Mouse (Mus musculus): ENCODE results near the gene Immp2l. TPM values are rescaled to one million over a fixed set of nuclear protein-coding genes. Genes with fewer than 3 reads are reported as not detected.
A peak's percentile ranks its signal among the peaks of the same experiment; 100 is the strongest.

Gene Immp2l
- polyA plus RNA-seq, 1 experiment from 2014 or later = 10.7 TPM

DNA sequence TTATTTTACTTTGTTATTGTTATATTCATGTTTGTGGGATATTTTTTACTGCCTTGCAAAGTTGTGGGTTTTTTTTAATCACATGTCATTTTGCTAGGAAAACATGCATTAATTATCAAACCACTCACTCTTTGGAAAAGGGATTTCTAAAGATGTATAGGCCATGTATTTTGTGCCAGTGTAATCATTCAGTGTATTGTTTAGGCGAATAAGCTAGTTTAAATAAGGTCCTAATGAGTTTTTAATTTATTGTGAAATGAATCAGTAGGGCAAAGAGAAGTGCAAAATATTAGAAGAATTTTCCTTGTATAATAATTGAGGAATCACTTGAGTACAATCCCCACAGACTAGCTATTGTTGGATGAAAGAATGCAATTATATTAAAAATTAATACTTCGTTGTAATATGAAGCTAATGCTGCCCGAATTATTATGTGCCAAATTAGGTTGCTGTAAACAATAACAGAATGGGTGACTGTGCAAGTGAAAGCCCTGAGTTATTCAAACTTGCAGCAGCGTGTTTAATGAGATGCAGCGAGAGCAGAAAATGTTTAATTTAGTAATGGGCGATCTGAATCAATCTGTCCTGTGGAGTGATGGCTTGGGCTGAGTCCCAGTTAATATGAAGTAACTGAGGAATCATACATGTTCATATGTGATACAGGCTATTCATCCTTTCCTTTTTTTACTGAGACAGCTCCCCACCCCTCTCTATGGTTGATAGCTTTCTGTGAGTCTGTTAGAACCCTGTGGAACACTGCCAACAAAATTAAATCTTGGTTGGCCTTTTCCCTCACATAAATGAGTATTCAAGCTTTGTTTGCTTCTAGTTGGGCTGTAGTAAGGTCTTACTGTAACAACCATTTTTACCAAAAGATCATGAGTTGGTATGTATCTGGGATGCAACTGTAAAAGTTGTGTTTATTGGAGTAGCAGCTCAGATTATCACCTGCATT is 285.1 kb downstream of the Immp2l start:
- no peak overlapping the region for H3K4me3 ChIP-seq
- H3K27me3 ChIP-seq (replicated peaks; ENCODE audit: low read depth, poor library complexity, severe bottlenecking) = no peaks in the 10 kb centered on the region
- H3K9me3 ChIP-seq = no peaks in the 10 kb centered on the region
- no peaks in the 10 kb centered on the region for H3K36me3 ChIP-seq (replicated peaks)
- WGBS = 88% methylated on average over 6 of the region's 6 CpGs
- DNase-seq (ENCODE audit: low spot score) = no peak
- no peaks in the 10 kb centered on the region for H3K4me1 ChIP-seq
- H3K27ac ChIP-seq (replicated peaks) = no peak overlapping the region

DNA sequence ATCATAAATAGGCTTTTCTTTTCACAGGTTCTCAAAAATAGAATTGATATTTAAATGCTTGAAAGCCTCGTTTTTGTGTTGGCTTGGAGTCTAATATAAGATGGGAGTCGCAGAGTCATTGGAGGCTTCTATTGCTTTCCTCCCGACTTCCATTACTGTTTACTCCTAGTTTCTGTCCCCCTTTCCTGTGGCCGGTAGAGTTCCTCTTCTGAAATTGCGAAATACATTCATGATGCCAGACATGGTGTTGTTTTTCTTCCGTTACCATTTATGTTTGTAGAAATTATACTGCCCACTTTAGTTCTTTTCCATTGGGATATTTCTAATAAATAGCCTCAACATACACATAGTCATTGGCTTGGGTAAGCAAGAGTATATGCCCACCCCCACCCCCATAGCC is 289.5 kb downstream of the Immp2l start:
- Histone ChIP-seq H3K9me3 (no peaks in the 10 kb centered on the region), H3K36me3 (replicated peaks) (no peaks in the 10 kb centered on the region), H3K4me1 (peaks cover 10% of the 10 kb centered on the region), H3K4me3 (no peak overlapping the region), H3K27me3 (replicated peaks; ENCODE audit: low read depth, poor library complexity, severe bottlenecking) (no peaks in the 10 kb centered on the region), H3K27ac (replicated peaks) (no peak overlapping the region)
- DNase-seq (ENCODE audit: low spot score) = no peak
- WGBS = 92% methylated on average over 6 of the region's 6 CpGs

DNA sequence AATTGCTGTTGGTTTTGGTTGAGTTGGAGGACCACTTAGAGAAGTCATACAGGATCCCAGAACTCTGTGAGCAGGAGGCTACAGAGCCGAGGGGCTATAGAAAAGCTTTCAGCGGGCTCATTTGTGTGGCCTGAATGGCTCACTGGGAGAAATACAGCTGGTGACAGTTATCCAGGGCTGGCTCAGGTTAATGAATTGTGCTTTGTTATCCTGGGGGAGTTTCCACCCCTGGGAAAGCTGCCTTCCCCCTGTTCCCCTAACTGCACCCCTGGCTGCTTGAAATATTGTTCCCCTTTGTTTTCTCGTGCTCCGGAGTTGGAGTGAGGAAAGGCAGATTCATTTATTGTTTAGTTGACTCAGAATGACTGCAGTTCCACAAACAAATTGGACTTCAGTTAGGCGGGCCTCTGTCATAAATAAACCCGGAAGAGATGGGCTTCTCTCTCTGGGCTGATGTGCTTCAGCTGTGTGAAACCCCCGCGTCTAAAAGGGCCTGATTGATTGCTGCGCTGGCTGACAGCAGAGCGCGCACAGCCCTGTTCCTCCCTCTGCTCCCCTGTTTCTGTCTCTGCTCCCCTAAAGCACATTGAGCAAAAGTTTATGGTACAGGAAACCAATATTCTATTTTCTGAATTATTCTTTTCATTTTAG is 291.0 kb downstream of the Immp2l start:
- Histone ChIP-seq H3K9me3 (no peaks in the 10 kb centered on the region), H3K4me3 (peak overlapping the region; percentile 17), H3K27me3 (replicated peaks; ENCODE audit: low read depth, poor library complexity, severe bottlenecking) (no peaks in the 10 kb centered on the region), H3K4me1 (peaks cover 10% of the 10 kb centered on the region), H3K27ac (replicated peaks) (peak overlapping the region; percentile 66), H3K36me3 (replicated peaks) (no peaks in the 10 kb centered on the region)
- WGBS = 12% methylated on average over 11 of the region's 11 CpGs
- DNase-seq (ENCODE audit: low spot score) = peak; percentile 44

DNA sequence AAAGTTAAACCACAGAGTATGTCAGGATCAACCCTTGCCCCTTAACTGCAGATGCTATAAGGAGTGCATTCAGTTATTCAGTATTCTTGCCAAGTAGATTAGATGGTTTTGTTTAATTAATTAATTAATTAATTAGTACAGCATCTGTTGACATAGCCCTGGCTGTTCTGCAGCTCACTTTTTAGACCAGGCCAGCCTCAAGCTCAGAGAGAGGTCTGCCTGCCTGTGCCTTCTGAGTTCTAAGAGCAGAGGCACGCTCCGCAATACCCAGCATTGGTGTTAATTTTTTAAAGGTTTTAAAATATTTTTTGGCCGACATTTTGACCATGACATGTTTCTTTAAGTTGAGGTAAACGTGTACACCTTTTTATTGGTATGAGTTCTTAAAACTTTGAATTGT is 292.0 kb downstream of the Immp2l start:
- DNase-seq (ENCODE audit: low spot score) = no peak
- peaks cover 10% of the 10 kb centered on the region for H3K4me1 ChIP-seq
- no peak overlapping the region for H3K4me3 ChIP-seq
- no peaks in the 10 kb centered on the region for H3K9me3 ChIP-seq
- no peaks in the 10 kb centered on the region for H3K36me3 ChIP-seq (replicated peaks)
- H3K27ac ChIP-seq (replicated peaks) = no peak overlapping the region
- WGBS = 89% methylated on average over 4 of the region's 4 CpGs
- no peaks in the 10 kb centered on the region for H3K27me3 ChIP-seq (replicated peaks; ENCODE audit: low read depth, poor library complexity, severe bottlenecking)

DNA sequence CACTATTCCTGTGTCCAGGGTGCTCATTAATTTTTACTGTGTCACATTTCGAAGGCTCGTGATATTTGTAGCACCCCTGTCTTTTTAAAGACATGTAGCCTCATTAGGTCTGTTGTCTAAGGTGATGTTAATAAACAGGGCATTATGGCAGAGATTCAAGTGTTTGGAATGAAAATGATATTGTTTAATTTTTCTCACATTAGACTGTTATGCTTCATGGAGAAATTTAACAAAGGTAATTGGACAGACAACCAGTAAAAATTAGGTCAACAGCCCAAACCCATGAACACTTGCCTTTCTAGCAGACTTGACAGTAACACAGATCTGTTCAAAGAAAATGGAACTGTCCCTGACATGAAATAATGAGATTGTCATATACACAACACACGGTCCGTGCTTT is 292.5 kb downstream of the Immp2l start:
- Histone ChIP-seq H3K4me3 (no peak overlapping the region), H3K9me3 (no peaks in the 10 kb centered on the region), H3K36me3 (replicated peaks) (no peaks in the 10 kb centered on the region), H3K27me3 (replicated peaks; ENCODE audit: low read depth, poor library complexity, severe bottlenecking) (no peaks in the 10 kb centered on the region), H3K27ac (replicated peaks) (no peak overlapping the region), H3K4me1 (peaks cover 10% of the 10 kb centered on the region)
- 89% methylated on average over 4 of the region's 4 CpGs for WGBS
- no peak for DNase-seq (ENCODE audit: low spot score)

DNA sequence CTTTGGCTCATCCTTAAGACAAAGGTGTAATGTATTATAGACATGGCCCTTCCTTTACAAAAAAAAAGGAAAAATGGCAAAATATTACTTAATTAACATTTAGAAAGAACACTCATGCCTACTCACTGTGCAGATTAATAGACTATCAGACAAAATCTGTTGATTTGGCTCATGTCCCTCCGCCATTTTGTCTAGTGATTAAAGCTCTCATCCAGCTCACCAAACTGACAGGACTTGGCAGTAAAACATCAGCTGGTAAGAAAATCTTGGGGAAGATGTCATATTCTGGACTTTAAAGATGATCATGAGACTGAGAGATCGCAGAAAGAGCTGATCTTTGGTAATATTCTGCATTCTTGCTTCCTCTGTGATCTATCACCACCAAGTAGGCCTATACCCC is 293.5 kb downstream of the Immp2l start:
- Histone ChIP-seq H3K4me1 (peaks cover 10% of the 10 kb centered on the region), H3K36me3 (replicated peaks) (no peaks in the 10 kb centered on the region), H3K27me3 (replicated peaks; ENCODE audit: low read depth, poor library complexity, severe bottlenecking) (no peaks in the 10 kb centered on the region), H3K4me3 (no peak overlapping the region), H3K27ac (replicated peaks) (no peak overlapping the region), H3K9me3 (no peaks in the 10 kb centered on the region)
- 94% methylated on average over 2 of the region's 2 CpGs for WGBS
- no peak for DNase-seq (ENCODE audit: low spot score)

DNA sequence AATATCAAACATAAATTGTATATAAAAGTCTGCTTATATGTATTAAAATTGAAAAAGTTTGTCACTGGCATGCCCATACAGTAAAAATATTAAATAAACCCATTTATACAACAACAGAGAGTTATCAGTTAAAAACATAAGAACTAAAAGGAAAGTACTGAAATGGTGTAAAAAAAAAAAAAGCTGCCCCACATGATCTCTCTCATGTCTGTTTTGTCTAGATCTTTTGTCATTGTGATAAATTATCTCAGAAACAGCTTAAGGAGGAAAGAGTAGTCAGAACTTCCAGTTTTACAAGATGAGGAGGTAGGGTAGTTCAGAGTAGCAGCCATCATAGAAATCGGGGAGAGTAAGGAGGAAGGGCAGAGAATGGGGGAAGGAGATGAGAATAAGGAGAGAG is 298.1 kb downstream of the Immp2l start:
- H3K4me1 ChIP-seq = no peaks in the 10 kb centered on the region
- no peak overlapping the region for H3K27ac ChIP-seq (replicated peaks)
- H3K27me3 ChIP-seq (replicated peaks; ENCODE audit: low read depth, poor library complexity, severe bottlenecking) = no peaks in the 10 kb centered on the region
- WGBS = 64% methylated on average over 1 of the region's 1 CpGs
- H3K4me3 ChIP-seq = no peak overlapping the region
- no peaks in the 10 kb centered on the region for H3K9me3 ChIP-seq
- no peak for DNase-seq (ENCODE audit: low spot score)
- H3K36me3 ChIP-seq (replicated peaks) = no peaks in the 10 kb centered on the region

DNA sequence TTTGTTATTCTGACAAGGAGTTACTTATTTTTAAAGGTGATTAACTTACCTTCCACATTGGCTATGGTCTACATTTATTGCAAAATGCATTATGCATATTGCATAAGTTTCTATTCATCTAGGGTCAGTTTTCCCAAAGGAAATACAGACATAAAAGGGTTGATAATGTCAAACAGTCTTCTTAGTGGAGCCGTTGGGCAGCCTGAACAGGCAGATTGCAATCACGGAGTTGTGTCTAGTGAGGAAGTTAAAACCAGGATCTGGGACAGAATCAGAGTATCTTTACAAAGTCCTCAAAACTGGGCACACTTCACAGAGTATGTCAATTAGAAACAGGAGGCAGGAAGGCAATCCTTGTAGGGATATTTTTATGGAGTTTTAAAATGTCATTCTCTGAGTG is 300.5 kb downstream of the Immp2l start:
- H3K27ac ChIP-seq (replicated peaks) = no peak overlapping the region
- H3K36me3 ChIP-seq (replicated peaks) = no peaks in the 10 kb centered on the region
- no peak overlapping the region for H3K4me3 ChIP-seq
- no peaks in the 10 kb centered on the region for H3K9me3 ChIP-seq
- no peak for DNase-seq (ENCODE audit: low spot score)
- no peaks in the 10 kb centered on the region for H3K27me3 ChIP-seq (replicated peaks; ENCODE audit: low read depth, poor library complexity, severe bottlenecking)
- no peaks in the 10 kb centered on the region for H3K4me1 ChIP-seq
- WGBS = 70% methylated on average over 2 of the region's 2 CpGs

DNA sequence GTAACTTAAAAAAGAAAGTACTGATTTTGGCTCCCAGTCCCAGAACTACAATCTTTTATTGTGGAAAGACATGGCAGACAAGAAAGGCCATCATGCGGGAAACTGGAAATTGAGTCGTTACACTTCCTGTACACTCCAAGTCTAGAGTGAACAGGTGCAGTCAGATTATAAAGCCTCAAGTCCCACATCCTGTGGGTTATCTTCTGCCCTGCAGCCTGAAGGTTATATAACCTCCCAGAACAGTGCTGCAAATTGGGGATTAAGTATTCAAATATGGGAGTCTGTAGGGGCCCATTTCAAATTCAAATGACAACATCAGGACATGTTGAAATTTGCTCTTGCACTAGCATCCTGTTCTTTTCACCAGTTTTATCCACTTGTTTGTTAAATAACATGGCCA is 301.9 kb downstream of the Immp2l start:
- H3K36me3 ChIP-seq (replicated peaks) = no peaks in the 10 kb centered on the region
- H3K27me3 ChIP-seq (replicated peaks; ENCODE audit: low read depth, poor library complexity, severe bottlenecking) = no peaks in the 10 kb centered on the region
- no peak overlapping the region for H3K27ac ChIP-seq (replicated peaks)
- H3K4me1 ChIP-seq = no peaks in the 10 kb centered on the region
- H3K9me3 ChIP-seq = no peaks in the 10 kb centered on the region
- no peak overlapping the region for H3K4me3 ChIP-seq
- DNase-seq (ENCODE audit: low spot score) = no peak
- WGBS = 79% methylated on average over 2 of the region's 2 CpGs

DNA sequence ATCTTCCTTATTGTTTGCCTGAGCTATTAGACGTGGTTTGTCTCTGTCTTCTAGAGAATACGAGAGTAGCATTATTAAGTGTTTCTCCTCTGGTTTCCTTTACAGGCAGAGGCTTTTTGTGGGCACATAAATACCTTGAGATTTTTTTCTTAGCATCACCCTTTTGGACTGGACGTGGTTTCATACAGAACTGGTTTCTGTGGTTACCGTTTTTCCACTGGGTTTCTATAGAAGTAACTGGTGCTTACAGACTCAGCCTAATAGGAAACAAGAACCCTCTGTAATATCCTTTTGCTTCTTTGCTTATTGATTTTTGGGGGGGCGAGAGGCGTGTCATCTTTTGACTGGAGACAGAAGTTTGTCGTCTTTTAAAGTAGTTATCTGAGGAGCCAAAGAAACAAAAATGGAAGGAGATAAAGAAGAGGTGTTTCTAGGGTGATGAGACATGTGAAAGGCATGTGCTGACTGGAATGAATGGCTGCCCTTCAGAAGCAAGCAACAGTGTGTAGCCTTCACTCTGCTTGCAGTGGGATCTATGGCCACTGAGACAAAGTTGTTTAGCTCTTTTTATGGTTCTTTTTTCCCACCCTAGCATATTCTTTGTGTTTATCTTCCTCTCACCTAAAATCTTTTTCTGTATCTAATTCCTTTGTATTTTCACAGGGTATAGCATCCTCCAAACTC is 307.2 kb downstream of the Immp2l start:
- no peak for DNase-seq (ENCODE audit: low spot score)
- Histone ChIP-seq H3K4me3 (no peak overlapping the region), H3K27ac (replicated peaks) (no peak overlapping the region), H3K36me3 (replicated peaks) (no peaks in the 10 kb centered on the region), H3K9me3 (no peaks in the 10 kb centered on the region), H3K4me1 (peaks cover 4% of the 10 kb centered on the region; the same call in 1 of the 2 replicates), H3K27me3 (replicated peaks; ENCODE audit: low read depth, poor library complexity, severe bottlenecking) (no peaks in the 10 kb centered on the region)
- 86% methylated on average over 7 of the region's 7 CpGs for WGBS

DNA sequence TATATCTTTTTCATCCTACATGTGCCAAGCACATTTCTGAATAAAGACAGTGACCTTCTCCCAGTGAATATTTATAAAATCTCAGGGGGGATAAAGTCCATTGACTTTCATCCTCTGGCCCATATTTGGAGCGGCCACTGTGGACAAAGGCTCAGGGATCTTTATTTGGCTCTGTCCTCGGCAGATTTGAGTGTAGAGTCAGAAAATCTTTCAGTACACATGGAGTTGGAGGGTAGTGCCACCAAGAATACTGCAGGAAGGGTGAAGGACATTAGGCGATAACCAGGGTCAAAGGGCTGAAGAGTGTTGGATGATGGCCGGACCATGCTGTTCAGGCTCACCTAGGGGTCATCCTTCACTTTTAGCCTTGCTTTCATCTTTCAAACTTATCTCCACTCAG is 321.7 kb downstream of the Immp2l start:
- 86% methylated on average over 4 of the region's 4 CpGs for WGBS
- peaks cover 6% of the 10 kb centered on the region; the same call in 1 of the 2 replicates for H3K4me1 ChIP-seq
- no peak overlapping the region for H3K27ac ChIP-seq (replicated peaks)
- H3K36me3 ChIP-seq (replicated peaks) = no peaks in the 10 kb centered on the region
- no peaks in the 10 kb centered on the region for H3K27me3 ChIP-seq (replicated peaks; ENCODE audit: low read depth, poor library complexity, severe bottlenecking)
- no peaks in the 10 kb centered on the region for H3K9me3 ChIP-seq
- DNase-seq (ENCODE audit: low spot score) = no peak
- no peak overlapping the region for H3K4me3 ChIP-seq

DNA sequence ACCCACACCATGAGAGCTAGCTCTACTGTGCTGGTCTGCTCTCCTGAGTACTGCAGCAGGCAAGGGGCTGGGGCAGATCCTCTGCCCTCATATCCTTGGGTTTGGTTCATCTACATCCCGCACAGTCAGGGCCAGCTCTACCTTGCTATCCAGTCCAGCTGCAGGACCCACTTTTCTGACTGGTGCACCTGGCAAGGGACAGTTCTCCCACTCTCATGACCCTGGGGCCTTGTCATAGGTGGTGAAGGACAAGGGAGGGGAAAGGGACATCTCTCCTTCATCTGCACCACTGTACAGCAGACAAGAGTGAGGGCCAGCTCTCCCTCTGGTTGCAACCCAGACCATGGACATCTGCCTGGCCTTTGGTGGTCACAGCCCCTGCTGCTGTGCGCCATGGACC is 323.6 kb downstream of the Immp2l start:
- Histone ChIP-seq H3K9me3 (no peaks in the 10 kb centered on the region), H3K27me3 (replicated peaks; ENCODE audit: low read depth, poor library complexity, severe bottlenecking) (no peaks in the 10 kb centered on the region), H3K4me1 (peaks cover 3% of the 10 kb centered on the region; the same call in 1 of the 2 replicates), H3K36me3 (replicated peaks) (no peaks in the 10 kb centered on the region), H3K4me3 (no peak overlapping the region), H3K27ac (replicated peaks) (no peak overlapping the region)
- 91% methylated on average over 2 of the region's 2 CpGs for WGBS
- no peak for DNase-seq (ENCODE audit: low spot score)

Measured in embryonic facial prominence, embryonic 10.5 days (tissue).